Mouse (Mus musculus) cerebellum, adult 8-10 months (tissue): ENCODE results near the gene Gpr183.

Source experiments
- DNase-seq: peaks from one replicate; pipeline ENCODE4 v3.0.0; 2022

The Gpr183 gene

DNA sequence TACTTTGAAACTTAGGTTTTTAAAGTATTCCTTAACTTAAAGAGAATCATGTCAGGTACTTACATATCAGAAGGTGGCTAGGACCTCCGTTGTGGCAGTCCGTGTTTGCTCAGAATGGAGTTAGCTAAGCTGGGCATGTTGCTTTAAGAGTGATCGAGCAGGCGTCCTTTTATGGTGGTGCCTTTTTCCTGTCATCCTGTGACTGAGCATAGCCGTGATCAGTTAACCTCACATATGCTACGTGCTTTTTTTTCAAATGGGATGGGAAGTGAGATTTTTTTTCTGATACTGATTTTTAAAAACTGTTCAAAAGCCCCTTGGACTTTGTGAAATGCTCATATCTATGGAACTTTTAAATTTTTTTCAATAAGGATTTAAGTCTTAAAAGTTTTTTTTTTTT is at the start of gene Gpr183:
Gene Gpr183, minus strand, starts transcription at position 206 of the 400 bp plus-strand sequence.
- no peak for DNase-seq

DNA sequence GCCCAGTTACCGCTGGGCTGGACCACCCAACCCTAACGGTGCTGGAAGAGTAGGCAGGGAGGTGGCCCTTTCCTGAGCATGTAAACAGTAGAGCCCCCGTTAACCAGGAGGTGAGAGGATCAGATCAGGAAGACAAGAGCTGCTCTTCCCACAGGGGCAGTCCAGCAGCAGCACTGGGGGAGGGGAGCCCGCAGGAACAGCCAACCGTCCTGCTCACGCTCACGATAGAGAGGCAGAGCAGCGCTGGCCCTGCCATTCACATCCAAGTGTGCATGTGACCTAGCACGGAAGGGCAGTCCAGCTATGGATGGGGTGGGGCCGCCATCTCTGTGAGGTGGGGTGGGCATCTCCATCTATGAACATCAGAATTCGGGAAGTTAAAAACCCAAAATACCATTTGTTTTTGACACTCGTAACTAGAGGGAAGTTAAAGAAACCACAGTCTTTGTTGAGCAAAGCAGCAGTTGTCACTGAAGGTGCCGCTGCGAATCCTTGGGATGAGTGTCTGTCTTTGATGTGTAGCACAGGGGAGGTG is 48.5 kb upstream of the Gpr183 start:
- DNase-seq: no peak

DNA sequence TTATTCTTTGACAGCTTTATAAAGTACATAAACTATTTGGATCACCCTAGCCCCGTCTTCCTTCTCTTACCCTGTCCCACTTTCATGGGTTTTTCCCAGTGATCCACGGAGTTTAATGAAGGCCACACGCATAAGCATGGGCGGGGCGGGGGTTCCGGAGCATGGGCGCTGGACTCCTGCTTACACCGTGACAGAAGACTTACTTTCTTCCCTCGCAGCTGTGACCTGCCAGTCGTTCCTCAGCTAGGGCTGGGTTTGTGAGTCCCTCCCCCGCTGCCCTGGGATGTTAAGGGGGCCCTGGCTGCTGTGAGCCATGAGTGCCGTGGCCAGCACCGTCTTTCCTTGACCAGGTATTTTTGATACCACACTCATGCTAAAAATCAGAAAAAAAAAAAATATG is 47.8 kb upstream of the Gpr183 start:
- DNase-seq: no peak

DNA sequence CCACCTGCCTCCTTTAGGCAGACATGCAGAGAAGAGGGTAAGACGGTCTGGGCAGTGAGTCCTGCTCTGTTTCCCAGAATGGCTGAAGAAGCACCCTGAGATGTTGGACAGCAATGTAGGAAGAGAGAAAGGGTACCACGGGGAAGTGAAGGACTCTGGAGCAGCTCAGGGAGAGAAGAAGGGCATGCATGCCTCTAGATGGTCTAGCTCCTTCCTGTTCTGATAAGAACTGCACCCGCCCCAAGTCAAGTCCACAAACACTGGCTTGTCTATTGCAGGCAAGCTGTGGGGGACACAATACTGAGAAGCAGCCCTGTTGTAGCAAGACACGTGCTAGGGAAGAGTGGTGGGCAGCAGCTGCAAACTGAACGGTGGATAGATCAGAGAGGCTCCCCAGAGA is 47.2 kb upstream of the Gpr183 start:
- DNase-seq: no peak

DNA sequence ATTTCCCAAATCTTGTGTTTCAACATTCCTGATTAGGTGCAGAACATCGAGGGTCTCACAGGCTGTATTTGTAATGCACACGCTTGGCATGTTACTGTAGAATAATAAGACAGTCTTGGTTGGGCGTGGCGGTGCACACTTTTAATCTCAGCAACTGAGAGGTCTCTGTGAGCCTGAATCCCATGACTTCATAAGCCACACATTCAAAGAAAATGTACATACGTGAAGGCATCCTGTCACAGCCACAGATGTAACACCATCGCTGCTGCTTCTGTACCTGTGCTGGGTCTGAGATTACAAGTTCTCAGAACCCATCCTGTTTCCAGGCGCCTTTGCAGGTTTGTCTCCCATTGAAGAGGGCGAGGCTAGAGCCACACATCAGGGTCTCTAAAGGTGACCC is 46.8 kb upstream of the Gpr183 start:
- DNase-seq: no peak

DNA sequence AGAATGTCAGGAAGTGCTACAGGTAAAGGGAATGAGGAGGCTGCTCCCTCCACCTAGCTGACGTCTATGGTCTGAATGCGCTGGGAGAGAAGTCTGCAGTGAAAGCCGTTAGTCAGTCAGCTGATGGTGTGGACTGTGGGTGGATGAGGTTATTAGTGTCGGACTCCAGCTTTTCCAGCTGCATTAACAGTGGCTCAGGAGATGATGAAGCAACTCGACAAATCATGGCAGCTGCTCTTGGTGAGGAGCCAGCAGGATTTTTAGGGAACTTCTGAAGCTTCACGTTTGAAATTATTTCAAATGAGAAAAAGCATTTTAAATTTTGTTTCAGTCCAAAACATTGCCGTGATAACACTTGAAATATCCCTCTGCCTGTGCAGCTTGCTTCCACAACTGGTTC is 45.3 kb upstream of the Gpr183 start:
- no peak for DNase-seq

DNA sequence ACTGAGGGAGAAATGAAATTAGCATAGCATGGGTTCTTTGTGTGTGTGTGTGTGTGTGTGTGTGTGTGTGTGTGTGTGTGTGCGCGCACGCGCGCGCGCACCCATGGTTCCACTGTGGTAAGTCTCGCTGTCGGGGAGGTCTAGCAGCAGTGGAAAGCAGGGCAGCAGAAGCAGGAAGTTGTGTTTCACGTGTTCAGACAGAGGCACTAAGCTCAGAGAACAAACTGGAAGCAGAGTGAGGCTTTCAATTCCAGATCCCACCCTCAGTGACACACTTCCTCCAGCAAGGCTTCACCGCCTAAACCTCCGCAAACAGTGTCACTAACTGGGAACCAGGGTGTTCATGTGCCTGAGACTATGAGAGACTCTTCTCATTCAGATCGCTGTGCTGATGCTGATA is 44.5 kb upstream of the Gpr183 start:
- DNase-seq: no peak

DNA sequence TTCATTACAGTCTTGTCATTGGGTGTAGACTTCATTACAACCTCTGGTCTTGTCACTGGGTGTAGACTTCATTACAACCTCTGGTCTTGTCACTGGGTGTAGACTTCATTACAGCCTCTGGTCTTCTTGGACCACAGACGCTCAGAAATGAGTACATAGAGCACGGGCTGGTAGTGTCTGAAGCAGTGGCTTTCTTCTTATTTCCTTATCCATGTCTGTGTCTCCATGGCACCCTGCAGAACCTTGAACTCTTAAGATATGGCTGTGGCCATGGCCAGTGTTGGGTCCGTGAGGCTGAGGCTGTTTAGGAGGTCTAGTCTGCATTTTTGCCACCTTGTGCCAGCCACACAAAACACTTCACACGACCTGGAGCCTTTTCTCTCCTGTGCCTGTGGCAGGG is 43.3 kb upstream of the Gpr183 start:
- no peak for DNase-seq

DNA sequence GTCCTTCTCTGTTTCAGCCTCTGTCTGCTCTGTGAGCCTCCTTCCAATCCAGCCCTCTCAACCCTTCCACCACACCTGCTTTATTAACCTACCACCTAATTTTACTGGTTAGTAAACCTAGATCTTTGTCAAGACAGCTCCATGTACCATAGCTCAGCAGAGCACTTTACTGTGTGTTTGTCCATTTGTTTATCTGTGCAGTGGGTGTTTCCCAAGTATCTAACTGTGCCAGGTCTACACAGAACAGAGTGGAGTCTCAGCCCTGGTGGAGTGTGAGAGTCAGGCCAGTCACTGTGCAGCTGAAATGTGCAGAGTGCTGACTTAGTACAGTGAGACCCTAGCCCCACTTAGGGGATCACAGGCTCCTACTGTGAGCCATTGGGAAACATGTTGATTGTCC is 38.8 kb upstream of the Gpr183 start:
- no peak for DNase-seq

DNA sequence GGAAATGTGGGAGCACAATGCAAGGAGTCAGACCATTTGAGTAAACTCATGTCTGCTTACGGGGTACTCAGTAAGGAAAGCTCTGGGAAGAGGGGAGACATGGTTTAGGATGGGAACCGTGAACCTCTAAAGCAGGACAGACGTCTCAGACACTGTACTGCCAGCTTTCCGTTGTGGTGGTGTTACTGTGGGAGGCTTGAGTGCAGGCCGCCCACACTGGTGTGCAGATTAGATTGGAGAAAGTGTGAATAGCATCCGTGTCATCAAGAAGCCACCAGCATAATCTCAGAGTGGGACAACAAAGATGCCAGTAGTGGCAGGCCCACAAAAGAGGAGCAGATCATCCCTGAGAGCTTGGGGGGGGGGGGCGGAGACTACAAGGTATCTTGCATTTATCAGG is 37.2 kb upstream of the Gpr183 start:
- no peak for DNase-seq

DNA sequence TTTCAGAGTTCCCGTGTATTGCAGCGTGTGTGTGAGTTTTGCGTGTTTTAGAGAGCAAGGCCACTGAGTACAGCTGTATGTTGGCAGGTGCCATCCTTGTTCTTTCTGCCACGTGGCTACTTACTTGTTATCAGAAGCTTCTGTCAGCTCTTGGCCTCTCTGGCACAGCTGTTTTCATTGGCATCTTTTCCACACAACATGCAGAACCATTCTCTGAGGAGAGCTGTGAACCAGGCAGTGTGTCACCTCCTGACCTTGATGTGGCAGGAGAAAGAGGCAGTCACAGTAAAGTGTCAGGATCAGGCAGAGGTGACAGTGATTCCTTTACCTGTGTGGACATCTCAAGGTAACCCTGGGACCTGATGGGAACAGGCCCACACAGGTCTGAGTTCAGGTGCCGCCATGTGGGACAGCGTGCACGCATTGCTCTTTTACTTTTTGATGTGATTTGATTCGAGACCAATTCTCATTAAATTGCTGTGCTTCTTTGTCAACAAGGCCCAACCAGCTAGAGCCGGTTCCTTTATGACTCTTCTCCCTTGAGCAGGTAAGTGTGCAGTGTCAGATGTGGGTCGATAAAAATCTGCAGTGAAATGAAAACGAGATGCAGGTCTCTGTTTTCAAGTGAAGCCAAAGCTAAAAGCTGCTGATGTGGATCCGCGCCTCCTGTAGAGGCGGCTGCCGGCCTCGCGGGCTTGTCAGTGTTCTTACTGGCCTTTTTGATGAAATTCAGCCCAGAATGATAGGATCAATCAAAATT is 35.5 kb upstream of the Gpr183 start:
- DNase-seq: no peak

DNA sequence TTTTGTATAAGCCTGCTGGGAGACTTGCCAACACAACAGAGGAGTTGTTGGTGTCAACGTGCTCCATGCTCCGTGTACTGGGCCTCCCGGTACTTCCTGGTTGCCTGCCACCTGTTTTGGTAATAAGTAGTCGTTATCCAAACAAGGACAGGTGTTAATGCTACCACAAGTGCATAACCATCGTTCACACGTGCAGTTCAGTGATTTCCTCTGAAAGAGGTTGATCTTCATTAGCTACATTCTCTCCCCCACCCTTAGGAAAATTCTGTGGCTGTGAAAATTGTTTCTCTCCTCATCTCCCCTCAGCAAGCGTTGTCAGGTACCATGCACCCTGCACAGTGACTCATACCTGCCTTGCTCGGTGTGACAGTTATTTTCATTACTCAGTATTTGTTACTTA is 34.5 kb upstream of the Gpr183 start:
- DNase-seq: no peak

DNA sequence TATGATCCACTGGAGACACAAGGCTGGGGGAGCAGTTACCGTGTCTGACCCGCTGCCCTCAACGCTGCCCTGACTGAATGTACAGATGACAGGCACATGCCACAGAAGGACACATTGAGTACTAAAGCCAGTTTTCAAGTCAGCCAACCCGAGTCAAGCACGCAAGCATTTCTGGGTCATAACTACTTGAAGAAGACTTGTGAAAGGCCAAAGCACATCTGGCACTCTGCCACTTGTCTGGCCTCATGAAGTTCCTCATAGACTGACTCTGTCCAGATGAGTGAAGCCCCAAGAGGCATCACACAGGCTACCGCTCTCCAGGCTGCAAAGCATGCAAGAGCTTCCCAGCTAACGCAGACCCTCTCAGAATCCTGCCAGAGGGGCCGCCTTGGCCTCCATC is 31.8 kb upstream of the Gpr183 start:
- DNase-seq: no peak

DNA sequence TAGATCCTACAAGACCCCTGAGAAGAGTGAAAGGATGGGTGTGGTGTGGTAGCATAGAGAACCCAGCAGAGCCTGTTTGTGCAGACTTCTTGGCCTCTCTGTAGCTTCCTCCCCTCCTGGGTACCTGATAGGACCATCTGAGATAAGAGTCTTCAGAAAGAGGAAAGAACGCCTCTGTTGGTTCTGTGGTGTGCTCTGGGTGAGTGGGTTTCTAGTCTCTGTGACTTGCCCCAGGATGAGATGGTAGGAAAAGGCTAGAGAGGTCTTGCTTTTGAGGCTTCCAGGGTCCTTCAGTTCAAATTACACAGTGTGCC is 30.5 kb upstream of the Gpr183 start:
- no peak for DNase-seq

DNA sequence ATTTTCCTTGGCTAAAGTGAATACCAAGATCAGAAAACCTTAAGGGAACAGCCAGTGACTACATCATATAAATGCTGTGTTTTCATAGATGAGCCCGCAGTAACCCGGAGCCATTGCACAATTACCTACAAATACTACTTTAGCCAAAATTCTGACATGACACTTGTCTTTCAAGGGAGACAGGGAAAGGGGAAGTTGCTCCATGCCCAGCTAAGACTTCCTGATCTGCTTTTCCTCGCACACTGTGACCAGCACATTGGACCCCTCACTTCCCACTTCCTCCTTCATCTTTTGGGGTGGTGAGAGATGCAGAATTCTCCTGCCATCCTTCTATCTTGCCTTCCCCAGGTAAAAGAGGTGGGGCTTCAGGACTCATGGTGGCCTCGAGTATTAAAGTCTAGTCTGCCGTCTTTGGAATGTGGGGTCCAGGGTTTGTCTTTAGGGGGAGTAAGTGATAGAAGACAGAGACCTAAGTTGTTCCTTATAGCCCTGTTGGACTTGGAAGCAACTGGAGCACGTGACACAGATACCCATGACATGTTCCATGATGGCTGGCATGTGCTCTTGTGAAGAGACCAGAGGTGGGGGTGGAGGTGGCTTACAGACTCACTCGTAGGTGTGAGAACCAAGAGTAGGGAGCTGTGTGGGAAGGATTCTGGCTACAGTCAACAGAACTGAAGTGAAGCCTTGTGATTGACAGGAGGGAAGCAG is 30.0 kb upstream of the Gpr183 start:
- DNase-seq: no peak

DNA sequence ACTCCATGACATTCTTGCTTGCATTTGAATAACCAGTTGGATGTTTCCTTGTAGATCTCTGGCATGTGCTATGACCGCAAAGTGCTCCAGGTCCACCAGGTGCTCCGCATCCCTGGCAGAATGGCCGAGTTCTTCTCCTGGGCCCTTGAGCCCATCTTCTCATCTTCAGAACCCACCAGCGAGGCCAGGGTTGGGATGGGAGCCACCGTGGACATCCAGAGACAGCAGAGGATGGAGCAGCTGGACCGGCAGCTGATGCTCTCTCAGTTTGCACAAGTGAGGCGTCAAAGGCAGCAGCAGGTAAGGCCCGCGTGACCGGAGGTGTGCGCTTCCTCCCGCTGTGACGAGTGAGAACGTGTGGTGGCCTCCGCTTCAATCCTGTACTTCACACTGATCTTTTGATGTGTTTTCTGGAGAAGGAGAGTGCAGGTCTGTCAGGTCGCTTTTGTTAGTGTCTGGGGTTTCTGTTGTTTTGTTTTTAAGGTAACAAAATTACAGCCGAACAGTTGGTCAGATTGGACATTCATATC is 29.2 kb upstream of the Gpr183 start:
- DNase-seq: no peak

DNA sequence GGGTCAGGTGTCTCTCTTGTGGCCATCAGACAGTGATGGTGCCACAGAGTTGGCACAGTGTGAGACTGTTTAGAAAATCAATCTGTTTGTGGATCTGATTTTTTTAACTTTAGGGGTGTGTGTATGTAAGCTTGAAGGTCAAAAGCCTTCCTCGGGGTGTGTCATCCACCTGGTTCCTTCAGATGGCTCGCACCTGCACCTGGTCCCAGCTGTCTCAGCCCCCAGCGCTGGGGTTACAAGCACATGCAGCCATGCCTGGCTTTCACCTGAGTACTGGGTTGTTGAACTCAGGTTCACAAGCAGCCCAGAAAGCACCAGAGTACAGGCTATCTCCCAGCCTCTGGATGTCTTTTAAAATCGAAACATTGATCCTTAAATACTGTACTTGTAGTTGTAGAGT is 28.6 kb upstream of the Gpr183 start:
- DNase-seq: no peak

DNA sequence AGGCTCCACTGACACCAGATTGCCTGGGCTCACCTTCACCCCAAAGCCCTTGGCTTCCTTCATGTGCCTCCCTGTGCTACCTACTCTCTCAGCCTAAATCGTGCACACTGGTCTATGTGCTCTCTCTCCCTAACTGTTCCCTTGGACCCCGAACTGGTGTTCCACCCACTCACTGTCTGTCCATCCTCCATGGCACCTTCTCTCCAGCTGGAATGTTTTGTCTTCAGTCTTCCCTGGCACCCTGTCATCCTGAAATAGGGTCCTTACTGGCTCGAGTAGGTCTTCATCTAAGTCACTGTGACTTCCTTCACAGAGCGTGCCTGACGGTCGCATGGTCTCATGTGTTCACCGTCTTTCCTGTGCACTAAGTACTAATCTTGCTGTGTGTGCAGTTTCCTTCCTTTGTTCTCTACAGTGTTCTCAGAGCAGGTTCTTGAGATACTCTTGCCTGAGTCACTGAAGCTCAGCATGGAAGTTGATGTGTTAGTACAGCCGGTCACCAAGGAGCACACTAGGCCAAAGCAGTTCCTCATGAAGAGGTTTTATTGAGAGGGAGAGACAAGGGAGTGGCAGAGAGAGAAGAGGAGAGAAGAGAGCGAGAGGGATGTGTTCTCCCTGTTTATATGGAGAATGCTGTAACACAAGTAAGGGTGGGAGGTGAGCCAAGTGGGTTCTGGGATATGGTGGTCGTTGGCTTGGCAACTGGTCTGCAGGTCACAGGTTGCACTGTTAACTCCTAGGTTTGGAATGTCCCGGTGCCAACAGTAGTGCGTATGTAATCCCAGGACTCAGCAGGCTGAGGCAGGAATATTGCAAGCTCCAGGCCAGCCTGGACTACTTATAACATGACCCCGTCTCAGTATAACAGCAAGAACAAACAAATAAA is 27.6 kb upstream of the Gpr183 start:
- no peak for DNase-seq

DNA sequence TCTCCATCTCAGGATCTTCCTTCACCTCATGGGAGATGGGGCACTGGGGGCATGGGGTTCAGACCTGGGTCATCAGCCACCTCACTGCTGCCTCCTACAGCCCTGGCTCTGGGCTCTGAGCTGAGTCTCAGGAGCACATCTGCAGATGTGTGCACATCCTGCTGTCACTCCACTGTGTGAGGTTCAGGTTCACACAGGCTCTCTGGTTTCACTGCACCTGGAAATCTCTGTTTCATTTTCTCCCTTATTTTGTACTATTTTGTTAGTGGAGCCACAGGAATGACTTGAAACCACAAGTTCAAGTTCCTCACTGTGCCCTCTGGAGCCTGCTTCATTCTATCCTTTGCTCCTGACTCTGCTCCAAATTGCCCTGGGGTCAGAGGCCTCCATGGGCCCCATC is 26.9 kb upstream of the Gpr183 start:
- DNase-seq: no peak

DNA sequence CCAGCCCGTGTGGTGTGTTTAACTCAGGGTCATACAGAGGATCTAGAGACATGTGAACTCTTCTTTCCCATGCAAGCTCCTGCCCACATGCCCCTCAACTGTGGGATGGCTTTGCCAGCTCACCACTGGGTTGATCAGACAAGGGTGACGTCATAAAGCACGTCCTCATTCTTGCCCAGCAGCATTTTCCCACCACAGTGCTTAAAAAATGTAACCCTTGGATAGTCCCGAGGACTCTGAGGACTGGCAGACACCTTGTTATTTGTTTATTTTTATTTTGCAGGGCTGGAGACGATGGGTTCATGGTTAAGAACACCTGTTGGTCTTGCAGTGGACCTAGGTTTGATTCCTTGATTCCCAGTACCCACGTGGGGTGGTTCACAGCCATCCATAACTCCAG is 25.9 kb upstream of the Gpr183 start:
- DNase-seq: no peak

DNA sequence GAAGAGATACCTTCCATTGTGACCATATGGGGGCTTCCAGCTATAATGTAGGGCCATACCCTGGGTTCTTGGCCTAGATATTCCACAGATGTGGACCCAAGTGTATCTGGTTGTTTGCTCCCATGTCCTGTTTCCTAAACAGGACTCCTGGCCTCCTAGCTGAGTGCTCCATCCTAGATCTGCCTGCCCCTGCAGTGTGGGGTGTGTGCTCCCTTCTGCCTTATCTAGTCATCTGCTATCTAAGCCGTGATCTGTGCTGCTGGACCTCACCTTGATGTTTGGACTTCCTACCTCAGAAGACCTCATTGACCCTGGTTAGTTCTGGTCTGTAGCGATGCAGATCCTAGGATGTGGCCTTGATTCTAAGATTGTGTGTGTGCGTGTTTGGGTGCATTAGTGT is 24.9 kb upstream of the Gpr183 start:
- DNase-seq: no peak

DNA sequence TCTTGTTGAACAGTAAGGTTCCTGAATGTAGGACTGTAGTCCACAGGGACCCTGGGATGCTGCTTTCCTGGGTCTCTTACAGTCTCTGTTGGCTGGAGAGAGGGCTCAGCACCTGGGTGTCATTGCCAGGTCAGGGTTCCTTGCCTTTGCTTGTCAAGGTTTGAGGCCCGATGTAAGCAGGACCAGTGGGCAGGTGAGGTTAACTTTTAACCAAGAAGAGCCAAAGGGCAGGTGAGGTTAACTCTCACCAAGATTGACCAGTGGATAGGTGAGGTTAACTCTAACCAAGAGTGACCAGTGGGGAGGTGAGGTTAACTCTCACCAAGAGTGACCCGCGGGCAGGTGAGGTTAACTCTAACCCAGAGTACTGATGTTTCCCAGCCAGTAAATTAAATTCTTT is 24.3 kb upstream of the Gpr183 start:
- DNase-seq: no peak

DNA sequence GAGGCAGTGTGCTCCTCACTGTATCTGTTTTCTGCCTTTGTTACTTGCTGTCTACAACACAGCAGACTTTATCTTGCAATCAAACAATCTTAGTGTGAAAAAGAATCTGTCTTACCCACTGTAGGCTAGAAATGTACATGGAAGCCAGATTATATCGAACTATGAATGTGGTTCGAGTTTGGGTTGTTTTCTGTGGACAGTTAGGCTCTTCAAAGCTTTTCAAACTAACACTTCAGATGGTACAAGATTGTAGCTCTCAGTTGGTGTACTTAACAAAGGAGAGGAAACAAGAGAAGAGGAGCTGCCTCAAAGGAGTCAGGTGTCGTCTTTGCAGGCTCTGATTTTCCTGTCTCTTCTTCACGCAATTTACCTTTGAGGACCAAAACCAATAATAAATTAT is 22.7 kb upstream of the Gpr183 start:
- DNase-seq: no peak

DNA sequence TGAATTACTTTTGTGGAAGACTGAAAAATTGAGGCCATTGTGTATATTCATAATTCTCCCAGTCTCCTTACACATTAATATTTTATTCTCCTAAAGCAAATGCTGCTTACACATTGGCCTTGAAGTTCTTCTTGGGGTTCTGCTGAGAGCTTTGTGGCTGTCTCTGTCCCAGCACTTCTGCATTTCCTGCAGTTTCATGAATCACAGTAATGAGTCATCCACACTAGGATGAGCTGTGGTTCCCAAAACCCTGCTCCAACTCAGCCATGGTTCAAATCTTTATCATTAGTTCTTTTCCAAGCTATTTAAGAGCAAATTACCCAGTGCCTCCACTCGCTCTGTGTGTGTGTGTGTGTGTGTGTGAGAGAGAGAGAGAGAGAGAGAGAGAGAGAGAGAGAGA is 22.3 kb upstream of the Gpr183 start:
- no peak for DNase-seq
